Mouse (Mus musculus): ENCODE measurements around the gene Sertad2. TPM values are rescaled to one million over a fixed set of nuclear protein-coding genes. Genes with fewer than 3 reads are reported as not detected.

The Sertad2 gene
- total and polyA plus RNA-seq, 3 experiments: 5.9 to 13.1 (median 6.0) TPM

DNA sequence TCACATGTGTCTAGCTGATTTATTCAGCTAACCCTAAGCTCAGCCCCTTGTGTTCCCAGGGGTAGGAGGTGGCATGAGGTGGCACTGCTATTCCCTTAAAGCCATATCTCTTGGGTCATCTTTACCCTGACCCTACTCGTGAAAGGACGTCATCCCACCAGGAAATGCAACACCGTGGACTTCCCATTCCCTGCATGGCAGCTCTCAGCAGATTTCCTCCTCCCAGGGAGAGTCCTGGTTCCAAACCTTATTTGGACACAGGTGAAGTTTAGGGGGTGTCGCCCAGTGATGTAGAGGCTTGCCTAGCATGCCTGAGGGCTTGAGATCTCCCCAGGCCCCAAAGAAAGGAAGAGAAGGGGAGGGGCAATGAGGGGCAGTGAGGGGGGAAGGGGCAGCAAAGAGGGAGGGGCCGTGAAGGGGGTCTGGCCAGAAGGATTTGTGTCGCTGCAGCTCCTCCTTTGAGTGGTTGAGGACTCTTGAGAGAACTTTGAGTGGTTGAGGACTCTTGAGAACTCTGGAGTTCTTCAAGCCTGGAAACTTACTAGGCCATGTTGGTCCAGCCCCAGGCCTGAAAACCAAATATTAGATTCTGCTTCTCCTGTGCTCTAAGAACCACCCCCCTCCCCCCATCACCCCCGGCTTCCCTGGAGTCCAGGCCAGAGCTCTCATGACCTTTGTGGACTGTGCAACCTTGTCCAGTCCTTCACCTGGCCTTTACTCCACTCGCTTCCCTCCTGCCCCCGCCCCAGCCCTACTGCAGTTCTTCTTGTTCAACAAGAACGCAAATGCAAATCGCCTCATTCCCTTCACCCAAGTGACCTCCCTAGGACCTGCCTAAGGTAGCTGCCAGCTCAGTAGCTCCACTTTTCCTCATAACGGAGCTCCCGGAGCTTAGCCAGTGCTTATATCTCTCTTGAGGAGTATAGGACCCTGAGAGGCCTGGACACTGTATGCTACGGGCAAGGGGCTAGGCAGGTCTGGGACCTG is 117.4 kb downstream of the Sertad2 start:
- no peak overlapping the region for H3K4me3 ChIP-seq (replicated peaks in 1 of 3; ENCODE audit: low read depth in 2 of 3, low read length in 2 of 3, poor library complexity in 1 of 3)
- TF ChIP-seq ZC3H11A (IDR thresholded peaks at IDR 0.05; ENCODE audit: low read depth, low read length) (no peak), ELF1 (IDR thresholded peaks at IDR 0.05; ENCODE audit: low read depth, low read length) (no peak), SIN3A (IDR thresholded peaks at IDR 0.05; ENCODE audit: low read length) (no peak), ETS1 (conservative IDR thresholded peaks at IDR 0.05; ENCODE audit: low read depth, low read length) (no peak), GABPA (IDR thresholded peaks at IDR 0.05; ENCODE audit: insufficient replicate concordance, low read depth, low read length) (no peak), NRF1 (IDR thresholded peaks at IDR 0.05; ENCODE audit: low read depth, low read length) (no peak), BHLHE40 (IDR thresholded peaks at IDR 0.05; ENCODE audit: low read depth, low read length) (no peak), SMC3 (IDR thresholded peaks at IDR 0.05; ENCODE audit: low read depth, low read length) (no peak), USF1 (IDR thresholded peaks at IDR 0.05; ENCODE audit: low read depth, low read length) (no peak), MEF2A (IDR thresholded peaks at IDR 0.05; ENCODE audit: borderline replicate concordance, low read depth, low read length) (no peak), JUN (IDR thresholded peaks at IDR 0.05; ENCODE audit: insufficient read depth, low read depth, low read length) (no peak), RAD21 (IDR thresholded peaks at IDR 0.05; ENCODE audit: low read depth, low read length) (no peak), USF2 (conservative IDR thresholded peaks at IDR 0.05; ENCODE audit: low read depth, low read length) (no peak), POLR2A (IDR thresholded peaks at IDR 0.05; ENCODE audit: low read depth, low read length) (no peak)
- H3K4me2 ChIP-seq (ENCODE audit: insufficient read depth, low read depth, poor library complexity, severe bottlenecking): no peak overlapping the region
- in situ Hi-C loops (cut with MboI; ENCODE audit: low pct_ligation_motif_present, low pct_unique_long_range_greater_than_20kb, low sequenced_read_pairs): no loop called here
- no peak for DNase-seq (ENCODE audit: extremely low read depth)
- no peaks in the 10 kb centered on the region for H3K27me3 ChIP-seq (replicated peaks)
- H3K27ac ChIP-seq (ENCODE audit: insufficient read depth, low read depth): no peak overlapping the region
- peaks cover 3 to 18% of the 10 kb centered on the region in 2 experiments; a peak in 3 of 4 replicates for H3K4me1 ChIP-seq (ENCODE audit: control insufficient read depth in 1 of 2, insufficient read depth in 2 of 2)
- dilution Hi-C loops (cut with MboI; ENCODE audit: extremely low pct_ligation_motif_present, extremely low pct_unique_long_range_greater_than_20kb, low sequenced_read_pairs): no loop called here
- H3K9ac ChIP-seq (ENCODE audit: insufficient read depth, low read depth): no peak overlapping the region
- H3K9me3 ChIP-seq (replicated peaks; ENCODE audit: low read length): no peaks in the 10 kb centered on the region
- H3K79me2 ChIP-seq (replicated peaks; ENCODE audit: control insufficient read depth, extremely low read depth, insufficient read depth, poor library complexity, severe bottlenecking): no peaks in the 10 kb centered on the region
- no peaks in the 10 kb centered on the region for H3K36me3 ChIP-seq (replicated peaks in 1 of 2; ENCODE audit: control insufficient read depth in 1 of 2, insufficient read depth in 1 of 2, low read length in 1 of 2)

DNA sequence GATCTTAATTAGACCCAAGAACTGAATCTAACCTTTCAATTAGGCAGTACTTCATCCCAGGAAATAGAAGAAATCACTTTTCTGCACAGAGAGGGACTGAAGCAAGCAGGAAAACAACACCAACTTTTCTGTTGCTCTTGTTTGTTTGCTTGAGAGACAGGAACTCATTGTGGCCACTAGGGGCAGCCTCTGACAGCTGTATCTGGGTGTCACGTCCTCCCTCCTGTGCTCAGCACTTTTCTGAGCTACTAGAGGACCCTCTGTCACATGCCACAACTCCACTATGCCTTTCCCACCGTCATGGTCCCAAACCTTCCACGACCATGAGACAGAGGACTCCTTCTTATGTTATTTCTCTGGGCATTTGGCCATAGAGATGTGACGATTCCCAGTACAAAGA is 118.6 kb downstream of the Sertad2 start:
- dilution Hi-C loops (cut with MboI; ENCODE audit: extremely low pct_ligation_motif_present, extremely low pct_unique_long_range_greater_than_20kb, low sequenced_read_pairs): no loop called here
- Histone ChIP-seq H3K9ac (ENCODE audit: insufficient read depth, low read depth) (no peak overlapping the region), H3K27ac (ENCODE audit: insufficient read depth, low read depth) (no peak overlapping the region), H3K9me3 (replicated peaks; ENCODE audit: low read length) (no peaks in the 10 kb centered on the region), H3K4me3 (replicated peaks in 1 of 3; ENCODE audit: low read depth in 2 of 3, low read length in 2 of 3, poor library complexity in 1 of 3) (no peak overlapping the region), H3K4me2 (ENCODE audit: insufficient read depth, low read depth, poor library complexity, severe bottlenecking) (no peak overlapping the region), H3K79me2 (replicated peaks; ENCODE audit: control insufficient read depth, extremely low read depth, insufficient read depth, poor library complexity, severe bottlenecking) (no peaks in the 10 kb centered on the region), H3K4me1 (ENCODE audit: control insufficient read depth in 1 of 2, insufficient read depth in 2 of 2) (peaks cover 8 to 30% of the 10 kb centered on the region in 2 experiments; a peak in 3 of 4 replicates), H3K27me3 (replicated peaks) (no peaks in the 10 kb centered on the region), H3K36me3 (replicated peaks in 1 of 2; ENCODE audit: control insufficient read depth in 1 of 2, insufficient read depth in 1 of 2, low read length in 1 of 2) (no peaks in the 10 kb centered on the region)
- in situ Hi-C loops (cut with MboI; ENCODE audit: low pct_ligation_motif_present, low pct_unique_long_range_greater_than_20kb, low sequenced_read_pairs): no loop called here
- DNase-seq (ENCODE audit: extremely low read depth): peak; percentile 66
- TF ChIP-seq HCFC1 (IDR thresholded peaks at IDR 0.05; ENCODE audit: low read depth, low read length) (no peak), POLR2A (IDR thresholded peaks at IDR 0.05; ENCODE audit: low read depth, low read length) (no peak), SMC3 (IDR thresholded peaks at IDR 0.05; ENCODE audit: low read depth, low read length) (peak; percentile 66), MAFK (IDR thresholded peaks at IDR 0.05; ENCODE audit: insufficient replicate concordance, low read length) (peak; percentile 85; the same call in 1 of the 2 replicates), TBP (conservative IDR thresholded peaks at IDR 0.05; ENCODE audit: low read depth, low read length) (no peak), ZNF384 (IDR thresholded peaks at IDR 0.05; ENCODE audit: low read depth, low read length) (no peak), RCOR1 (conservative IDR thresholded peaks at IDR 0.05; ENCODE audit: low read depth, low read length) (no peak), ELF1 (IDR thresholded peaks at IDR 0.05; ENCODE audit: low read depth, low read length) (no peak), JUND (conservative IDR thresholded peaks at IDR 0.05; ENCODE audit: low read depth, low read length) (no peak), JUN (IDR thresholded peaks at IDR 0.05; ENCODE audit: insufficient read depth, low read depth, low read length) (no peak), CHD1 (IDR thresholded peaks at IDR 0.05; ENCODE audit: low read depth, low read length) (no peak), IRF4 (IDR thresholded peaks at IDR 0.05; ENCODE audit: low read depth, low read length) (no peak), NRF1 (IDR thresholded peaks at IDR 0.05; ENCODE audit: low read depth, low read length) (no peak), ZMIZ1 (IDR thresholded peaks at IDR 0.05; ENCODE audit: low read depth, low read length) (no peak), ZC3H11A (IDR thresholded peaks at IDR 0.05; ENCODE audit: low read depth, low read length) (no peak), CTCF (conservative IDR thresholded peaks at IDR 0.05 in 1 of 2, IDR thresholded peaks at IDR 0.05 in 1 of 2; ENCODE audit: low read depth in 2 of 2, low read length in 2 of 2) (peak; percentile 88 to 96), UBTF (IDR thresholded peaks at IDR 0.05; ENCODE audit: low read depth, low read length) (no peak), MEF2A (IDR thresholded peaks at IDR 0.05; ENCODE audit: borderline replicate concordance, low read depth, low read length) (no peak), ETS1 (conservative IDR thresholded peaks at IDR 0.05; ENCODE audit: low read depth, low read length) (no peak), MYC (IDR thresholded peaks at IDR 0.05; ENCODE audit: low read depth, low read length) (no peak), POLR2AphosphoS2 (IDR thresholded peaks at IDR 0.05; ENCODE audit: low read depth, low read length) (no peak), RAD21 (IDR thresholded peaks at IDR 0.05; ENCODE audit: low read depth, low read length) (peak; percentile 81), TCF12 (IDR thresholded peaks at IDR 0.05; ENCODE audit: low read depth, low read length) (no peak), KAT2A (IDR thresholded peaks at IDR 0.05; ENCODE audit: insufficient replicate concordance, low read length) (no peak)
